Mouse (Mus musculus): ENCODE results near the gene Tbc1d13. TPM values are rescaled to one million over a fixed set of nuclear protein-coding genes. Genes with fewer than 3 reads are reported as not detected.

The Tbc1d13 gene
- polyA plus RNA-seq (2017; shearing (Covaris generic)), result 5.0 TPM

DNA sequence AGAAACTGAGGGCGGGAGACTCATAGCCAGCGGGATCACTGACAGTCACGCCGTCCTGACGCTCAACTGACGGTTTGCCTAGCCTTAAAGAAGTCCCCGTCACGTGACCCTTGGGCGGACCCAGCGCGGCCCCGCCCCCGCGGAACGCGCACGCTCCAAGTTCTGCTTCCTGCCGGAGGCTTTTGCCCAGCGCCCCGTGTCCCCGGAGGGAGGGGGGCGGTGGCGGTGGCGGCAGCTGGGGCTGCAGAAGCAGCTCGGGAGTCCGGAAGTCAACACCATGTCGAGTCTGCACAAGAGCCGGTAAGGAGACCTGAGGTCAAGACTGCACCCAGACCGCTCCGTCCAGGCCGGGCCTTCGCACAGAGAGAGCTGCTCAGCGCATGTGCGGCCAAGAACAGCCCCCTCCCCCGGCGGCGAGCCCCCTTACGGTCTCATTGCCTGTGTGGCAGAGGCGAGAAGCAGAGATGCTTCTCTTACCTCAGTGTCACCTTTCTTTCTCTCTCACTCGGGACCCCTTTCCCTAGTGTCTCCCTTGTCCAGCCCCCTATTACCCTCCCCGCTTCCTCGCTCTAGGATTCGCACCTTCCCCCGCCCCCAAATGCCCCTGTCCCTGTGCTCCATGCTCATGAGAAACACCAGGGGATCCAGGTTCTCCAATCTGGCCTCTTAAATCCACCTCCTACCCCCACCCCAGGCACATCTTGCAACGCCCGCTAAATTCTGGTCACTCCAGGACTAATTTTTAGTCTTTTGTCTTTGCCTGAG, at the start of gene Tbc1d13:
TSS of gene Tbc1d13 (plus strand) at position 134 of the 765 bp plus-strand sequence.

GRCm38 (mm10) chr2:30093471-30094207, 39.9 kb upstream of the Tbc1d13 start, which contains the start of gene Zdhhc12:
Zdhhc12 (minus strand) TSS chr2:30093648.

DNA sequence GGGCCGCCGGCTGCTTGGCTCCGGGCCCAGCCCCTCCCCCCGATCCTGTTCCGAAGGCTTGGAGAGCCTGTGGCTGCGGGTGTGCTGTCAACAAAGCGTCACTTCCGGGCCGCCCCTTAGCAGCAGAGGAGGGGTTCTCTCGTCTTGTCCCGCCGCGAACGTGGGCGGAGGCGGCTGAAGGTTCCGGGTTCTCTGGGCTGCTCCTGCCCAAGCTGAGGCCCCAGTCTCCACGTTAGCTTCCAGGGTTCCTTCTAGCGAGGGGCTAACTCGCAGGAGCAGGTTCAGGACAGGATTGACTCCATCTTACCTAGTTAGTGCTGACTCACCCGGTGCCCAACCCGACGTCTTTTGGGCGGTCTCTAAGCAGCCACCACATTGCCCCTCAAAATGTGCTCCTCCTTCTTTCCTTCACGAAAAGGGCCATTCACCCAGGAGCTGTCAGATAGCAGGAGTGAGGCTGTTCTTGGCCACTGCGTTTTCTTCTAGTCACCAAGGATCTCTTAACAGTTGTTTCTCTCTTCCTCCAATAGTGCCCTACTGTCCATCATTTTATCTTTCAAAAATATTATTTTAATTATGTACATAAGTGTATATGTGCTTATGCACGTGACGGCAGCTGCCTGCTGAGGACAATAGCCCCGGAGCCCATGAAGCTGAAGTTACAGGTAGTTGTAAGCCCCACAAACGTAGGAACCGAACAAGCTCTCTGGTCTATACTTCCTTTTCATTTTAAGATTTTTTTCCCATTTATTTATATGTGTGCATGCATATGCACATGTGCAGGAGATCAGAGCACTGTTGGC, 8.9 kb upstream of the Tbc1d13 start, which contains the start of gene Zer1:
TSS of gene Zer1 (minus strand) at position 114 of the 803 bp plus-strand sequence.

GRCm38 (mm10) chr2:30171371-30171996, 37.9 kb downstream of the Tbc1d13 start, which contains the start of gene Endog:
Endog (plus strand) TSS chr2:30171493.

GRCm38 (mm10) chr2:30177700-30178675, 44.4 kb downstream of the Tbc1d13 start, which contains the start of gene Spout1:
Spout1 (minus strand) TSS chr2:30178459.

Other genes starting within 250 kb of the Tbc1d13 start
- gene Odf2, start 244.5 kb upstream of the Tbc1d13 start, polyA plus RNA-seq (2017; shearing (Covaris generic)), result 71.8 TPM
- gene Gle1, start 198.3 kb upstream of the Tbc1d13 start, polyA plus RNA-seq (2017; shearing (Covaris generic)), result 46.3 TPM
- gene Sptan1, start 168.2 kb upstream of the Tbc1d13 start, polyA plus RNA-seq (2017; shearing (Covaris generic)), result 87.5 TPM
- 2.3 TPM for gene Wdr34, start 84.9 kb upstream of the Tbc1d13 start, polyA plus RNA-seq (2017; shearing (Covaris generic))
- 282 TPM for gene Set, start 76.4 kb upstream of the Tbc1d13 start, polyA plus RNA-seq (2017; shearing (Covaris generic))
- gene Pkn3, start 56.1 kb upstream of the Tbc1d13 start, polyA plus RNA-seq (2017; shearing (Covaris generic)), result 1.7 TPM
- 8.1 TPM for gene Zdhhc12, start 40.1 kb upstream of the Tbc1d13 start, polyA plus RNA-seq (2017; shearing (Covaris generic))
- gene Zer1, start 9.2 kb upstream of the Tbc1d13 start, polyA plus RNA-seq (2017; shearing (Covaris generic)), result 34.9 TPM
- gene Endog, start 37.7 kb downstream of the Tbc1d13 start, polyA plus RNA-seq (2017; shearing (Covaris generic)), result 19.4 TPM
- 25.6 TPM for gene Spout1, start 44.7 kb downstream of the Tbc1d13 start, polyA plus RNA-seq (2017; shearing (Covaris generic))
- 5.6 TPM for gene Kyat1, start 72.1 kb downstream of the Tbc1d13 start, polyA plus RNA-seq (2017; shearing (Covaris generic))
- 4.2 TPM for gene Lrrc8a, start 104.0 kb downstream of the Tbc1d13 start, polyA plus RNA-seq (2017; shearing (Covaris generic))
- 0.92 TPM for gene Gm28035, start 106.8 kb downstream of the Tbc1d13 start, polyA plus RNA-seq (2017; shearing (Covaris generic))
- 1.6 TPM for gene Phyhd1, start 132.5 kb downstream of the Tbc1d13 start, polyA plus RNA-seq (2017; shearing (Covaris generic))
- gene Gm28038, start 147.3 kb downstream of the Tbc1d13 start, polyA plus RNA-seq (2017; shearing (Covaris generic)), result not detected
- gene Dolk, start 152.6 kb downstream of the Tbc1d13 start, polyA plus RNA-seq (2017; shearing (Covaris generic)), result 9.0 TPM
- gene Nup188, start 152.7 kb downstream of the Tbc1d13 start, polyA plus RNA-seq (2017; shearing (Covaris generic)), result 20.7 TPM
- 99.5 TPM for gene Sh3glb2, start 225.6 kb downstream of the Tbc1d13 start, polyA plus RNA-seq (2017; shearing (Covaris generic))
- 7.7 TPM for gene Miga2, start 230.5 kb downstream of the Tbc1d13 start, polyA plus RNA-seq (2017; shearing (Covaris generic))